ENCODE assay signal across 11 mouse cellular contexts in the genomic region with DNA sequence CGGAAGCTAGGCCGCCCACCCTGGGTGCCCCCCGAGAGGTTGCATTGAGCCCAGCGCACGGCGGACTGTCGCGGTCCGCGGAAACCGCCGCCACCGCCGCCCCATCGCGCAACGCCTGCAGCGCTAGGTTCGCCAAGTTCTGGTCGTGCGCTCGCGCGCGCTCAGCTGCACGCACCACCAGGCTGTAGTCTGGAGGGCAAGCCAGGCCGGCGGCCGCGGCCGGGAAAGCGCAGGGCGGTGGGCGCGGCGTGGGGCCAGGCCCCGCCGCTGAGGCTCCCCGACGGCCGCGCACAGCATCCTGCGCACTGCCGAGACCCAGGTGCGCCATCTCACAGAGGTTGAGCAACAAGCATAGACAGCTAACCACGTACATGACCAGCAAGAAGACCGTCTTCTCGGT. TPM values are rescaled to one million over a fixed set of nuclear protein-coding genes. Genes with fewer than 3 reads are reported as not detected.
DNase-seq lines count a peak whose midpoint lies in the region; ATAC-seq lines count a peak whose summit lies in the region.
"Had no signal": no experiment of that assay in that cellular context is flagged by ENCODE, and none has a peak within 500 bp of the region (broad histone marks: within the 10 kb centered on the region; RNA-seq: fewer than 3 reads in every experiment).

No protein-coding gene starts in this region.

- H3K27ac ChIP-seq in heart, embryonic 12.5 days (ENCODE audit: poor library complexity, severe bottlenecking), result no peak overlapping the region
- no peak overlapping the region for H3K27ac ChIP-seq in intestine, embryonic 15.5 days
- no peak overlapping the region for H3K27ac ChIP-seq in stomach, embryonic 15.5 days

- H3K9me3 ChIP-seq in heart, embryonic 12.5 days (replicated peaks), result no peaks in the 10 kb centered on the region
- 0 out of 2 replicates have a peak, but pooled peaks cover 3% of the 10 kb centered on the region for H3K9me3 ChIP-seq in megakaryocyte, embryonic 14.5 days
- H3K9me3 ChIP-seq in intestine, embryonic 15.5 days, result no peaks in the 10 kb centered on the region
- no peaks in the 10 kb centered on the region for H3K9me3 ChIP-seq in stomach, embryonic 15.5 days

- no peak for ATAC-seq in heart, embryonic 12.5 days (ENCODE audit: insufficient number of reproducible peaks, low FRiP score)
- ATAC-seq in megakaryocyte, adult 5-6 weeks (ENCODE audit: poor library complexity, severe bottlenecking), result no peak
- ATAC-seq in intestine, embryonic 15.5 days, result no peak
- ATAC-seq in stomach, embryonic 15.5 days (ENCODE audit: insufficient read depth, low FRiP score, low read depth), result peak; percentile 15; the same call in 1 of the 2 replicates
- no peak for ATAC-seq in monocyte, adult 5-6 weeks (replicated peaks; ENCODE audit: insufficient number of reproducible peaks, low FRiP score, low TSS enrichment, poor library complexity, severe bottlenecking)

- H3K4me2 ChIP-seq in heart, embryonic 12.5 days, result peak overlapping the region; percentile 61
- peak overlapping the region; percentile 46 for H3K4me2 ChIP-seq in intestine, embryonic 15.5 days (replicated peaks)
- peak overlapping the region; percentile 45 for H3K4me2 ChIP-seq in stomach, embryonic 15.5 days

- H3K36me3 ChIP-seq in heart, embryonic 12.5 days, result no peaks in the 10 kb centered on the region
- no peaks in the 10 kb centered on the region for H3K36me3 ChIP-seq in megakaryocyte, embryonic 14.5 days (replicated peaks; ENCODE audit: low read length)
- H3K36me3 ChIP-seq in intestine, embryonic 15.5 days, result no peaks in the 10 kb centered on the region
- no peaks in the 10 kb centered on the region for H3K36me3 ChIP-seq in stomach, embryonic 15.5 days

- WGBS in heart, embryonic 12.5 days, result 3% methylated on average over 48 of the region's 48 CpGs
- WGBS in intestine, embryonic 15.5 days, result 2% methylated on average over 48 of the region's 48 CpGs
- WGBS in stomach, embryonic 15.5 days, result 2% methylated on average over 46 of the region's 48 CpGs

- H3K9ac ChIP-seq in heart, embryonic 12.5 days, result peak overlapping the region; percentile 27; the same call in 1 of the 2 replicates
- H3K9ac ChIP-seq in intestine, embryonic 15.5 days, result no peak overlapping the region
- no peak overlapping the region for H3K9ac ChIP-seq in stomach, embryonic 15.5 days

- H3K27me3 ChIP-seq in heart, embryonic 12.5 days (replicated peaks), result peaks cover 76% of the 10 kb centered on the region
- peaks cover 92% of the 10 kb centered on the region for H3K27me3 ChIP-seq in megakaryocyte, embryonic 14.5 days (replicated peaks)
- H3K27me3 ChIP-seq in intestine, embryonic 15.5 days (replicated peaks), result peaks cover 53% of the 10 kb centered on the region
- peaks cover 57% of the 10 kb centered on the region for H3K27me3 ChIP-seq in stomach, embryonic 15.5 days (replicated peaks)

- H3K4me3 ChIP-seq in heart, embryonic 12.5 days, result peak overlapping the region; percentile 36
- H3K4me3 ChIP-seq in megakaryocyte, embryonic 14.5 days (replicated peaks), result peak overlapping the region; percentile 50
- H3K4me3 ChIP-seq in intestine, embryonic 15.5 days (replicated peaks), result peak overlapping the region; percentile 20
- H3K4me3 ChIP-seq in stomach, embryonic 15.5 days (replicated peaks), result peak overlapping the region; percentile 24

- peaks cover 28% of the 10 kb centered on the region for H3K4me1 ChIP-seq in heart, embryonic 12.5 days (replicated peaks)
- H3K4me1 ChIP-seq in megakaryocyte, embryonic 14.5 days, result peaks cover 16% of the 10 kb centered on the region
- peaks cover 6% of the 10 kb centered on the region; the same call in 1 of the 2 replicates for H3K4me1 ChIP-seq in intestine, embryonic 15.5 days (replicated peaks)
- peaks cover 9% of the 10 kb centered on the region for H3K4me1 ChIP-seq in stomach, embryonic 15.5 days

- intact Hi-C loops in heart, postnatal 10 days (cut with DNase I), result no loop called here

- DNase-seq in heart, postnatal 10 days, result no peak
- DNase-seq in cerebellum, adult 11 months, result no peak

RNA-seq across cellular contexts. Expression of gene Gjc2, which starts 6.5 kb away (rescaled TPM):
- 0.13 and 0.31 TPM in 2 replicates for polyA plus RNA-seq in heart, embryonic 12.5 days (2016; fragmentation: Nextera tagmentation; extraction: Ambion mirVana)
- 1 to 10 TPM; 1.7 to 1.8 TPM for total RNA-seq in heart, postnatal 10 days (2021)
- 0.03 TPM in 1 of 2 replicates, not detected in the other for polyA plus RNA-seq in megakaryocyte, embryonic 14.5 days (2012; ENCODE audit: insufficient read depth, low replicate concordance)
- not detected in 2 replicates for total RNA-seq in megakaryocyte, adult 5-6 weeks (2015)
- total RNA-seq in megakaryocyte, adult 5-6 weeks (2017), result not detected in 2 replicates
- polyA plus RNA-seq in intestine, embryonic 15.5 days (2015; fragmentation: Nextera tagmentation; extraction: Ambion mirVana), result 1.1 and 1.3 TPM in 2 replicates
- 1.2 and 1.7 TPM in 2 replicates for polyA plus RNA-seq in stomach, embryonic 15.5 days (2015; fragmentation: Nextera tagmentation; extraction: Ambion mirVana)
- total RNA-seq in monocyte, adult 5-6 weeks (2017), result not detected in 3 replicates
- total RNA-seq: common myeloid progenitor, adult 5-6 weeks; hematopoietic stem cell, adult 5-6 weeks had no signal
- polyA plus RNA-seq: neural tube, embryonic 11.5 days had no signal

RNA-seq across cellular contexts. Expression of gene Iba57, which starts 12.9 kb away (rescaled TPM):
- polyA plus RNA-seq in heart, embryonic 12.5 days (2016; fragmentation: Nextera tagmentation; extraction: Ambion mirVana), result 7.3 and 7.8 TPM in 2 replicates
- total RNA-seq in heart, postnatal 10 days (2021), result 10 to 100 TPM; 14.6 to 16.8 TPM
- 2.5 TPM in 1 of 2 replicates, not detected in the other for polyA plus RNA-seq in megakaryocyte, embryonic 14.5 days (2012; ENCODE audit: insufficient read depth, low replicate concordance)
- total RNA-seq in megakaryocyte, adult 5-6 weeks (2015), result 0.71 and 1.2 TPM in 2 replicates
- total RNA-seq in megakaryocyte, adult 5-6 weeks (2017), result 1.1 and 2.4 TPM in 2 replicates
- polyA plus RNA-seq in intestine, embryonic 15.5 days (2015; fragmentation: Nextera tagmentation; extraction: Ambion mirVana), result 6.6 and 8.0 TPM in 2 replicates
- 6.2 and 7.7 TPM in 2 replicates for polyA plus RNA-seq in stomach, embryonic 15.5 days (2015; fragmentation: Nextera tagmentation; extraction: Ambion mirVana)
- 4.1 to 15.4 TPM (median 6.4 TPM) in 3 replicates for total RNA-seq in monocyte, adult 5-6 weeks (2017)

RNA-seq across cellular contexts. Expression of gene Guk1, which starts 15.5 kb away (rescaled TPM):
- 101 TPM in 2 replicates for polyA plus RNA-seq in heart, embryonic 12.5 days (2016; fragmentation: Nextera tagmentation; extraction: Ambion mirVana)
- total RNA-seq in heart, postnatal 10 days (2021), result 10 to 100 TPM; 74.3 to 76.2 TPM
- polyA plus RNA-seq in megakaryocyte, embryonic 14.5 days (2012; ENCODE audit: insufficient read depth, low replicate concordance), result 19.3 TPM in 1 of 2 replicates, not detected in the other
- 20.6 and 25.1 TPM in 2 replicates for total RNA-seq in megakaryocyte, adult 5-6 weeks (2015)
- total RNA-seq in megakaryocyte, adult 5-6 weeks (2017), result 13.8 and 20.1 TPM in 2 replicates
- polyA plus RNA-seq in intestine, embryonic 15.5 days (2015; fragmentation: Nextera tagmentation; extraction: Ambion mirVana), result 109 and 126 TPM in 2 replicates
- polyA plus RNA-seq in stomach, embryonic 15.5 days (2015; fragmentation: Nextera tagmentation; extraction: Ambion mirVana), result 115 and 121 TPM in 2 replicates
- 23.1 to 45.9 TPM (median 32.7 TPM) in 3 replicates for total RNA-seq in monocyte, adult 5-6 weeks (2017)

RNA-seq across cellular contexts. Expression of gene Mrpl55, which starts 25.8 kb away (rescaled TPM):
- polyA plus RNA-seq in heart, embryonic 12.5 days (2016; fragmentation: Nextera tagmentation; extraction: Ambion mirVana), result 87.6 and 94.3 TPM in 2 replicates
- 10 to 100 TPM; 86.9 to 88.0 TPM for total RNA-seq in heart, postnatal 10 days (2021)
- polyA plus RNA-seq in megakaryocyte, embryonic 14.5 days (2012; ENCODE audit: insufficient read depth, low replicate concordance), result 22.0 and 34.5 TPM in 2 replicates
- 14.7 and 17.6 TPM in 2 replicates for total RNA-seq in megakaryocyte, adult 5-6 weeks (2015)
- total RNA-seq in megakaryocyte, adult 5-6 weeks (2017), result 35.3 and 36.2 TPM in 2 replicates
- 101 and 103 TPM in 2 replicates for polyA plus RNA-seq in intestine, embryonic 15.5 days (2015; fragmentation: Nextera tagmentation; extraction: Ambion mirVana)
- polyA plus RNA-seq in stomach, embryonic 15.5 days (2015; fragmentation: Nextera tagmentation; extraction: Ambion mirVana), result 84.4 and 90.4 TPM in 2 replicates
- 21.2 to 48.1 TPM (median 23.8 TPM) in 3 replicates for total RNA-seq in monocyte, adult 5-6 weeks (2017)

RNA-seq across cellular contexts. Expression of gene 2310033P09Rik, which starts 31.6 kb away (rescaled TPM):
- polyA plus RNA-seq in heart, embryonic 12.5 days (2016; fragmentation: Nextera tagmentation; extraction: Ambion mirVana), result 23.2 and 25.0 TPM in 2 replicates
- total RNA-seq in heart, postnatal 10 days (2021), result 10 to 100 TPM in 1 of 2 experiments, 1 to 10 TPM in 1; 9.4 to 12.3 TPM
- 11.5 and 33.5 TPM in 2 replicates for polyA plus RNA-seq in megakaryocyte, embryonic 14.5 days (2012; ENCODE audit: insufficient read depth, low replicate concordance)
- 8.3 and 8.6 TPM in 2 replicates for total RNA-seq in megakaryocyte, adult 5-6 weeks (2015)
- 7.2 and 8.7 TPM in 2 replicates for total RNA-seq in megakaryocyte, adult 5-6 weeks (2017)
- 29.1 and 30.2 TPM in 2 replicates for polyA plus RNA-seq in intestine, embryonic 15.5 days (2015; fragmentation: Nextera tagmentation; extraction: Ambion mirVana)
- polyA plus RNA-seq in stomach, embryonic 15.5 days (2015; fragmentation: Nextera tagmentation; extraction: Ambion mirVana), result 27.7 and 29.2 TPM in 2 replicates
- total RNA-seq in monocyte, adult 5-6 weeks (2017), result 8.9 to 16.8 TPM (median 16.4 TPM) in 3 replicates
